Mouse (Mus musculus): ENCODE measurements around the gene Rassf7. TPM values are rescaled to one million over a fixed set of nuclear protein-coding genes. Genes with fewer than 3 reads are reported as not detected.
A peak's percentile ranks its signal among the peaks of the same experiment; 100 is the strongest.

The Rassf7 gene
- total and polyA plus RNA-seq, 2 experiments from 2014 or later = 23.3 to 24.5 TPM

- 0 out of 2 replicates have a peak, but pooled peaks cover 3% of the 10 kb centered on the region for H3K4me1 ChIP-seq (ENCODE audit: insufficient read depth, low read length)
- no peak overlapping the region for H3K4me2 ChIP-seq (ENCODE audit: low read depth, low read length)
- no peaks in the 10 kb centered on the region for H3K27me3 ChIP-seq (ENCODE audit: insufficient read depth, low read length)
- no peak overlapping the region for H3K27ac ChIP-seq
- H3K4me3 ChIP-seq (ENCODE audit: low read length) = no peak overlapping the region
- no peak for TF ChIP-seq CTCF (IDR thresholded peaks at IDR 0.05; ENCODE audit: low read depth)
- WGBS = 85% methylated on average over 12 of the region's 12 CpGs
- no peaks in the 10 kb centered on the region for H3K36me3 ChIP-seq (ENCODE audit: insufficient read depth, low read length)
- no peaks in the 10 kb centered on the region for H3K9me3 ChIP-seq (ENCODE audit: low read length)
- ATAC-seq (no peak), DNase-seq (ENCODE audit: low spot score) (no peak)
- no peak overlapping the region for H3K9ac ChIP-seq (replicated peaks; ENCODE audit: low read length)
Measured at GRCm38 (mm10) chr7:141210137-141210536, 5.5 kb upstream of the Rassf7 start.

- H3K27ac ChIP-seq = no peak overlapping the region
- H3K4me2 ChIP-seq (ENCODE audit: low read depth, low read length) = no peak overlapping the region
- no peaks in the 10 kb centered on the region for H3K9me3 ChIP-seq (ENCODE audit: low read length)
- H3K9ac ChIP-seq (replicated peaks; ENCODE audit: low read length) = no peak overlapping the region
- TF ChIP-seq CTCF (IDR thresholded peaks at IDR 0.05; ENCODE audit: low read depth) = no peak
- no peak for ATAC-seq
- no peak for DNase-seq (ENCODE audit: low spot score)
- no peaks in the 10 kb centered on the region for H3K27me3 ChIP-seq (ENCODE audit: insufficient read depth, low read length)
- 0 out of 2 replicates have a peak, but pooled peaks cover 5% of the 10 kb centered on the region for H3K4me1 ChIP-seq (ENCODE audit: insufficient read depth, low read length)
- WGBS = 85% methylated on average over 14 of the region's 14 CpGs
- H3K4me3 ChIP-seq (ENCODE audit: low read length) = no peak overlapping the region
- H3K36me3 ChIP-seq (ENCODE audit: insufficient read depth, low read length) = no peaks in the 10 kb centered on the region
Measured at GRCm38 (mm10) chr7:141210606-141211131, 5.0 kb upstream of the Rassf7 start.

- DNase-seq (ENCODE audit: low spot score) = no peak
- peaks cover 12% of the 10 kb centered on the region for H3K4me1 ChIP-seq (ENCODE audit: insufficient read depth, low read length)
- 84% methylated on average over 3 of the region's 3 CpGs for WGBS
- no peak for ATAC-seq
- H3K4me2 ChIP-seq (ENCODE audit: low read depth, low read length) = no peak overlapping the region
- H3K9ac ChIP-seq (replicated peaks; ENCODE audit: low read length) = no peak overlapping the region
- no peak overlapping the region for H3K4me3 ChIP-seq (ENCODE audit: low read length)
- no peak for TF ChIP-seq CTCF (IDR thresholded peaks at IDR 0.05; ENCODE audit: low read depth)
- H3K9me3 ChIP-seq (ENCODE audit: low read length) = no peaks in the 10 kb centered on the region
- H3K27ac ChIP-seq = no peak overlapping the region
- no peaks in the 10 kb centered on the region for H3K36me3 ChIP-seq (ENCODE audit: insufficient read depth, low read length)
- H3K27me3 ChIP-seq (ENCODE audit: insufficient read depth, low read length) = no peaks in the 10 kb centered on the region
Measured at GRCm38 (mm10) chr7:141213133-141213532, 2.5 kb upstream of the Rassf7 start.

GRCm38 (mm10) chr7:141213605-141214235 is 1.9 kb upstream of the Rassf7 start, which contains the start of gene Lmntd2:
Gene Lmntd2 (minus strand): TSS chr7:141214080.
- peak within 1 kb of the TSS; percentile 63; the same call in 1 of the 2 replicates for H3K9ac ChIP-seq (replicated peaks; ENCODE audit: low read length)
- no peaks in the 10 kb centered on the region for H3K36me3 ChIP-seq (ENCODE audit: insufficient read depth, low read length)
- WGBS = 94% methylated on average over 11 of the region's 11 CpGs
- no peak for DNase-seq (ENCODE audit: low spot score)
- H3K27ac ChIP-seq = no peak within 1 kb of the TSS
- H3K4me2 ChIP-seq (ENCODE audit: low read depth, low read length) = peak within 1 kb of the TSS; percentile 97
- peaks cover 12% of the 10 kb centered on the region for H3K4me1 ChIP-seq (ENCODE audit: insufficient read depth, low read length)
- ATAC-seq = no peak
- H3K9me3 ChIP-seq (ENCODE audit: low read length) = no peaks in the 10 kb centered on the region
- no peak within 1 kb of the TSS for H3K4me3 ChIP-seq (ENCODE audit: low read length)
- no peak for TF ChIP-seq CTCF (IDR thresholded peaks at IDR 0.05; ENCODE audit: low read depth)
- H3K27me3 ChIP-seq (ENCODE audit: insufficient read depth, low read length) = no peaks in the 10 kb centered on the region

- no peak for DNase-seq (ENCODE audit: low spot score)
- no peak overlapping the region for H3K27ac ChIP-seq
- WGBS = 75% methylated on average over 3 of the region's 3 CpGs
- H3K4me2 ChIP-seq (ENCODE audit: low read depth, low read length) = no peak overlapping the region
- no peak overlapping the region for H3K4me3 ChIP-seq (ENCODE audit: low read length)
- no peaks in the 10 kb centered on the region for H3K36me3 ChIP-seq (ENCODE audit: insufficient read depth, low read length)
- TF ChIP-seq CTCF (IDR thresholded peaks at IDR 0.05; ENCODE audit: low read depth) = no peak
- H3K9me3 ChIP-seq (ENCODE audit: low read length) = no peaks in the 10 kb centered on the region
- ATAC-seq = no peak
- H3K9ac ChIP-seq (replicated peaks; ENCODE audit: low read length) = no peak overlapping the region
- no peaks in the 10 kb centered on the region for H3K27me3 ChIP-seq (ENCODE audit: insufficient read depth, low read length)
- H3K4me1 ChIP-seq (ENCODE audit: insufficient read depth, low read length) = peaks cover 12% of the 10 kb centered on the region
Measured at GRCm38 (mm10) chr7:141214310-141214709, 1.4 kb upstream of the Rassf7 start.

GRCm38 (mm10) chr7:141215880-141216733 is 447 bp downstream of the Rassf7 start:
- ATAC-seq = peak; percentile 61
- WGBS = 3% methylated on average over 41 of the region's 42 CpGs

More at GRCm38 (mm10) chr7:141215880-141216733, 447 bp downstream of the Rassf7 start:
- Histone ChIP-seq H3K4me2 (ENCODE audit: low read depth, low read length) (peak overlapping the region; percentile 97), H3K27me3 (ENCODE audit: insufficient read depth, low read length) (no peaks in the 10 kb centered on the region), H3K9me3 (ENCODE audit: low read length) (no peaks in the 10 kb centered on the region), H3K4me3 (ENCODE audit: low read length) (peak overlapping the region; percentile 61), H3K36me3 (ENCODE audit: insufficient read depth, low read length) (no peaks in the 10 kb centered on the region), H3K4me1 (ENCODE audit: insufficient read depth, low read length) (peaks cover 13% of the 10 kb centered on the region), H3K9ac (replicated peaks; ENCODE audit: low read length) (peak overlapping the region; percentile 63), H3K27ac (peak overlapping the region; percentile 26; the same call in 1 of the 2 replicates)
- peak; percentile 47 for DNase-seq (ENCODE audit: low spot score)
- TF ChIP-seq CTCF (IDR thresholded peaks at IDR 0.05; ENCODE audit: low read depth) = no peak
